Mouse (Mus musculus) lung, embryonic 16.5 days (tissue): ENCODE results near the gene Map4k3. TPM values are rescaled to one million over a fixed set of nuclear protein-coding genes. Genes with fewer than 3 reads are reported as not detected.

Experiments
- ATAC-seq: fragments of 200-750 bp; cut with Nextera tagmentation; 2 replicates; pipeline ENCODE4 v1.8.0; 2017; ENCODE audit warnings: low read depth, mild to moderate bottlenecking, moderate library complexity
- H3K27ac ChIP-seq: fragments of 300-500 bp; sonication (generic); 2 replicates; pipeline ENCODE4 v1.5.1; 2014; ENCODE audit warnings: mild to moderate bottlenecking, control low read depth, low read length
- H3K27me3 ChIP-seq: fragments of 300-500 bp; sonication (generic); 2 replicates; pipeline ENCODE4 v1.6.1; 2014; ENCODE audit warnings: low read depth, low read length, mixed read lengths; ENCODE audit not compliant: control insufficient read depth, insufficient read depth
- H3K36me3 ChIP-seq: fragments of 300-500 bp; sonication (generic); 2 replicates; pipeline ENCODE4 v1.6.1; 2014; ENCODE audit warnings: low read length; ENCODE audit not compliant: control insufficient read depth, insufficient read depth
- H3K4me1 ChIP-seq: fragments of 300-500 bp; sonication (generic); replicated peaks from 2 replicates; pipeline ENCODE4 v1.6.1; 2014; ENCODE audit warnings: low read length, mixed read lengths; ENCODE audit not compliant: control insufficient read depth, insufficient read depth
- H3K4me2 ChIP-seq: fragments of 300-500 bp; sonication (generic); 2 replicates; pipeline ENCODE4 v1.6.1; 2014; ENCODE audit warnings: low read depth, low read length, control low read depth
- H3K4me3 ChIP-seq: fragments of 300-500 bp; sonication (generic); 2 replicates; pipeline ENCODE4 v1.5.1; 2014; ENCODE audit warnings: mild to moderate bottlenecking, low read length, control low read depth
- H3K9ac ChIP-seq: fragments of 300-500 bp; sonication (generic); 2 replicates; pipeline ENCODE4 v1.6.1; 2014; ENCODE audit warnings: low read length, control low read depth
- H3K9me3 ChIP-seq: fragments of 300-500 bp; sonication (generic); 2 replicates; pipeline ENCODE4 v1.6.1; 2016; ENCODE audit warnings: low read length; ENCODE audit not compliant: control insufficient read depth
- WGBS: fragments of 180-500 bp; shearing (Covaris S2); extraction: QIAGEN DNeasy Blood & Tissue Kit; methylation state at CpG from one replicate; pipeline ENCODE4 v1.1.7; 2014; 5-methylcytosine and 5-hydroxymethylcytosine counted together
- polyA plus RNA-seq: library from polyadenylated mRNA; unstranded; fragments of >200 nt; fragmentation: Nextera tagmentation; extraction: Ambion mirVana; gene quantifications from 2 replicates; pipeline ENCODE4 v1.2.1, GENCODE M21; 2015

Map4k3 gene
- polyA plus RNA-seq, 1 experiment from 2014 or later = 42.5 TPM

GRCm38 (mm10) chr17:80632846-80633245 is 95.4 kb downstream of the Map4k3 start:
- Histone ChIP-seq H3K4me1 (no peaks in the 10 kb centered on the region), H3K9ac (no peak overlapping the region), H3K9me3 (no peaks in the 10 kb centered on the region), H3K27ac (no peak overlapping the region), H3K4me3 (no peak overlapping the region), H3K36me3 (peaks cover 27% of the 10 kb centered on the region), H3K27me3 (no peaks in the 10 kb centered on the region), H3K4me2 (no peak overlapping the region)
- ATAC-seq = no peak
- 93% methylated on average over 5 of the region's 5 CpGs for WGBS

DNA sequence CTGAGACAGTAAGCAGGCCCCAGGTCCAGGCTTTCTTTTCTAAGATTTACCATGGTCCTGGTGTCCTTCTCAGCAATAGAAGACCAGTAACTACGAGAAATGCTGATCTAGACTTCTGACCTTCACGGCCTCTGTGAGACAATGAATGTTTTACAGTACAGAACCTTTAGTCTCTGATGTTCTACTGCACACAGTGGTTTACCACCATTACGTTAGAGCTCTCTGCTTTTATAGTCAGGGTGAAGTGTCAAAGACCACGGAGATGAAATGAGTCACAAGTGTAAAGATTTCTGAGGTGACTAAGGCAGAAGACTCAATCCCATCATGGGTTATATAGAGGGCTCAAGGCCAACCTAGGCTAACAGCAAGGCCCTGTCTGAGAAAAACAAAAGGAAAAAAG is 95.9 kb downstream of the Map4k3 start:
- Histone ChIP-seq H3K4me1 (no peaks in the 10 kb centered on the region), H3K4me2 (no peak overlapping the region), H3K9ac (no peak overlapping the region), H3K36me3 (peaks cover 27% of the 10 kb centered on the region), H3K9me3 (no peaks in the 10 kb centered on the region), H3K4me3 (no peak overlapping the region), H3K27ac (no peak overlapping the region), H3K27me3 (no peaks in the 10 kb centered on the region)
- 94% methylated on average over 4 of the region's 4 CpGs for WGBS
- ATAC-seq = no peak

DNA sequence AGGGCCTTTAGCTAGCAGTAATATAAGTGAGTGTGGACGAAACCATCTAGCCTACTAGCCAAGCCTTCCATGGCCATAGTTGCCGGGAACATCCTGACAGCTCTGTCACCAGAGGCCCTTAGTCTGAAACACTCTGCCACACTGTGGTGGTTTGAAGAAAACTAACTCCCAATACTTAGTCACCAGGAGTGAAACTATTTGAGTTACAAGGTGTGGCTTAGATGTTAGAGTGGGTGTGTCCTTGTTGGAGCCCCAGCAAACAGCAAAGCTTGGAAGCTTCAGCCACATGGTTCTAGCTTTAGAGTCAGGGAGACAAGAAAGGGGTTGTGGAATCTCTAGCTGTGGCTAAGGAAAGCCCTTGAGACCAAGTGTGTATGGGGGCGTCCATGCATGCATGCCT is 97.3 kb downstream of the Map4k3 start:
- Histone ChIP-seq H3K4me2 (no peak overlapping the region), H3K9me3 (no peaks in the 10 kb centered on the region), H3K4me1 (no peaks in the 10 kb centered on the region), H3K36me3 (peaks cover 25% of the 10 kb centered on the region), H3K4me3 (no peak overlapping the region), H3K27me3 (no peaks in the 10 kb centered on the region), H3K9ac (no peak overlapping the region), H3K27ac (no peak overlapping the region)
- no peak for ATAC-seq
- WGBS = 92% methylated on average over 3 of the region's 3 CpGs

GRCm38 (mm10) chr17:80624979-80625378 is 103.3 kb downstream of the Map4k3 start:
- H3K9me3 ChIP-seq = no peaks in the 10 kb centered on the region
- no peaks in the 10 kb centered on the region for H3K27me3 ChIP-seq
- H3K4me3 ChIP-seq = no peak overlapping the region

DNA sequence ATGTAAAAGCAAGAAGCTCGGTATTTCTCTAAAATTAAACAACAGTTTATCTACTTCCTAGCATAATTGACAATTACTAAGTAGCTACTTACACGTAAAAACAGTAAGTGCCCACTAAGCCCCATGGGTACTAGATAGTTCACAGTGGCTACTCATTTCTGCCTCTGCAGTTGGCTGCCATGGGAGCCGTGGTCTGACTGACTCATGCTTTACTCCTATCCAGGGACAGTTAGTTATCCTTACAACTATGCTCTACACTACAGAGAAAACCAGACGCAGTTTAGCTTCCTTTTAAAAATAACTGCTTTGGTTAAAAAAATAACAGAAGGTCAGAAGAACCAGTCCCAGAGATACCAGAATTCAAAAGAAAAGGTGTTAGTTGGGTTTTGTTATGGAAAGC is 106.6 kb downstream of the Map4k3 start:
- Histone ChIP-seq H3K27me3 (no peaks in the 10 kb centered on the region), H3K4me3 (no peak overlapping the region), H3K9me3 (no peaks in the 10 kb centered on the region), H3K4me1 (no peaks in the 10 kb centered on the region), H3K9ac (no peak overlapping the region), H3K27ac (no peak overlapping the region), H3K4me2 (no peak overlapping the region), H3K36me3 (peaks cover 10% of the 10 kb centered on the region)
- 83% methylated on average over 4 of the region's 4 CpGs for WGBS
- no peak for ATAC-seq

More at GRCm38 (mm10) chr17:80624979-80625378, 103.3 kb downstream of the Map4k3 start:
- no peaks in the 10 kb centered on the region for H3K4me1 ChIP-seq
- H3K4me2 ChIP-seq = no peak overlapping the region
- peaks cover 5% of the 10 kb centered on the region; the same call in 1 of the 2 replicates for H3K36me3 ChIP-seq
- H3K27ac ChIP-seq = no peak overlapping the region
- ATAC-seq = 0 out of 2 replicates have a peak, but pooled peaks have one; percentile 7
- no peak overlapping the region for H3K9ac ChIP-seq

DNA sequence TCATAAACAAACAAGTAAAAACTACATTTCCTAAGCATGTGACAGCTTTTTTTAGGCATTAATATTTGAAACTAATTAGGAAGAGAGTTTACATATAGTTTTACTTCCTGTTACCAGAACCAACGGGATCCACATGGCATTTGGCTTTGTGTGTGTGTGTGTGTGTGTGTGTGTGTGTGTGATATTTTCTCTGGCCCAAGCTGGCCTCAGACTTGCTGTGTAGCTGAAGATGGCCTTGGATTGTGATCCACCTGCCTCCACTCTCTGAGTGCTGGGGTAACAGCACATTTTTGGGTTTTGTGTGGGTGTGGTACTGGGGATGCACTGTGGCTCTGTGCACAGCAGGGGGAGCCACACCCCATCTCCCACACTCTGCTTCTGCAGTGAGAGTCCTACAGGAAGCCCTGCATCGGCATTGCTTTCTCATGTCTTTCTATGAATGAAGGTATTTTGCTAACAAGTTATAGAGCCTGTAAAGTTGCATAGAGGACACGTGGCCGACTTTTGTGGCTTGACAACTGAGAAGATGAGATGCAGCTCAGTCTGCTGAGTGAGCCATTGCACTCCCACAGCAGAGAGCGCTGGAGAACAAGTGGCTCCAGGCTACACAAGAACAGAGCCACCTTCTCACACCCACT is 107.4 kb downstream of the Map4k3 start:
- peak; percentile 78 for ATAC-seq
- WGBS = 47% methylated on average over 5 of the region's 5 CpGs
- Histone ChIP-seq H3K4me1 (no peaks in the 10 kb centered on the region), H3K9me3 (no peaks in the 10 kb centered on the region), H3K27me3 (no peaks in the 10 kb centered on the region), H3K9ac (no peak overlapping the region), H3K4me3 (no peak overlapping the region), H3K27ac (no peak overlapping the region), H3K4me2 (no peak overlapping the region), H3K36me3 (peaks cover 10% of the 10 kb centered on the region)

- WGBS = 68% methylated on average over 13 of the region's 13 CpGs
- no peaks in the 10 kb centered on the region for H3K9me3 ChIP-seq
- peaks cover 21% of the 10 kb centered on the region for H3K36me3 ChIP-seq
- H3K4me1 ChIP-seq = no peaks in the 10 kb centered on the region
- no peaks in the 10 kb centered on the region for H3K27me3 ChIP-seq
- no peak overlapping the region for H3K4me2 ChIP-seq
- peak; percentile 68; the same call in 1 of the 2 replicates for ATAC-seq
- H3K4me3 ChIP-seq = no peak overlapping the region
- H3K27ac ChIP-seq = no peak overlapping the region
- H3K9ac ChIP-seq = no peak overlapping the region
These were observed 108.7 kb downstream of the Map4k3 start for GRCm38 (mm10) chr17:80619556-80619955.

DNA sequence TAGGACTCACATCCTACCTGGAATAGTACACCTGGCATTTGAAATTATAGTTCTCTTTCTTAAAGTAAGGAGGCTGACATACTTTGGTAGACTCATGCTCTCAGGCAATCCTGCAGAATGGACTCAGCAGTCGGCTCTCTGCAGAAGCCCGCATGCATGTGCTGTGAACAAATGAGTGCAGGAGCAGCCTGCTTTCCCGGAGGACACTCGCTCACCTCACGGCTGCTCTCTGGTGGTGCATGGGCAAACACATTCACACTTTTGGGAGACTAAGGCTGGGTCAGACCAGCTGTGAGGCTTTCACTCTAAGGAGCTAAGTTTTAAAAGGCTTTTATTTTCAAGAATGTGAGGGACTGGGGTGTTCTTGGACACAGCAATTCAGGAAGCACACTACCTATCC is 109.4 kb downstream of the Map4k3 start:
- H3K36me3 ChIP-seq = peaks cover 25% of the 10 kb centered on the region

GRCm38 (mm10) chr17:80603806-80604205 is 124.5 kb downstream of the Map4k3 start:
- ATAC-seq = no peak
- no peak overlapping the region for H3K27ac ChIP-seq
- no peak overlapping the region for H3K4me2 ChIP-seq
- no peaks in the 10 kb centered on the region for H3K9me3 ChIP-seq
- 85% methylated on average over 6 of the region's 6 CpGs for WGBS
- no peaks in the 10 kb centered on the region for H3K4me1 ChIP-seq
- H3K4me3 ChIP-seq = no peak overlapping the region
- H3K36me3 ChIP-seq = peaks cover 62% of the 10 kb centered on the region
- H3K9ac ChIP-seq = no peak overlapping the region
- no peaks in the 10 kb centered on the region for H3K27me3 ChIP-seq

More for the DNA sequence above, 109.4 kb downstream of the Map4k3 start:
- Histone ChIP-seq H3K4me3 (no peak overlapping the region), H3K4me2 (no peak overlapping the region), H3K4me1 (no peaks in the 10 kb centered on the region), H3K27ac (no peak overlapping the region), H3K9me3 (no peaks in the 10 kb centered on the region), H3K27me3 (no peaks in the 10 kb centered on the region), H3K9ac (no peak overlapping the region)
- 79% methylated on average over 5 of the region's 5 CpGs for WGBS
- ATAC-seq = no peak
